Comparison of ENCODE assay signal across 8 mouse cellular contexts in genomic region chr2:167421330-167422149, GRCm38 (mm10). TPM values are rescaled to one million over a fixed set of nuclear protein-coding genes. Genes with fewer than 3 reads are reported as not detected.
A peak's percentile ranks its signal among the peaks of the same experiment; 100 is the strongest.
DNase-seq lines count a peak whose midpoint lies in the region; ATAC-seq and TF ChIP-seq lines count a peak whose summit lies in the region.

Gene Slc9a8, plus strand, starts transcription at chr2:167421712.

- H3K36me3 ChIP-seq in MEL (ENCODE audit: control insufficient read depth in 1 of 2, insufficient read depth in 2 of 2, low read length in 2 of 2) = peaks cover 5 to 33% of the 10 kb centered on the region in 2 experiments; a peak in 3 of 4 replicates
- H3K36me3 ChIP-seq in hindbrain, embryonic 10.5 days = peaks cover 30% of the 10 kb centered on the region
- peaks cover 15% of the 10 kb centered on the region; the same call in 1 of the 2 replicates for H3K36me3 ChIP-seq in lung, postnatal 0 days (ENCODE audit: insufficient read depth, low read length)

- peak within 1 kb of the TSS; percentile 79 for H3K4me2 ChIP-seq in lung, postnatal 0 days (replicated peaks; ENCODE audit: low read depth, low read length)

- peaks cover 5 to 17% of the 10 kb centered on the region in 2 experiments; a peak in 3 of 4 replicates for H3K4me1 ChIP-seq in MEL (ENCODE audit: control insufficient read depth in 1 of 2, insufficient read depth in 2 of 2, low read length in 2 of 2)
- peaks cover 32% of the 10 kb centered on the region for H3K4me1 ChIP-seq in hindbrain, embryonic 10.5 days (replicated peaks)
- H3K4me1 ChIP-seq in lung, postnatal 0 days (ENCODE audit: insufficient read depth, low read depth, low read length) = peaks cover 14% of the 10 kb centered on the region; the same call in 1 of the 2 replicates

- TF ChIP-seq RAD21 in MEL (IDR thresholded peaks at IDR 0.05; ENCODE audit: low read depth, low read length) = no peak

- TF ChIP-seq POLR2A in MEL (IDR thresholded peaks at IDR 0.05; ENCODE audit: control insufficient read depth in 1 of 2, insufficient read depth in 1 of 2, low read depth in 1 of 2, low read length in 2 of 2, poor library complexity in 1 of 2) = peak; percentile 72

- no peaks in the 10 kb centered on the region for H3K27me3 ChIP-seq in MEL (ENCODE audit: control insufficient read depth in 1 of 2, insufficient read depth in 2 of 2, low read length in 2 of 2)
- H3K27me3 ChIP-seq in hindbrain, embryonic 10.5 days (ENCODE audit: insufficient read depth, poor library complexity, severe bottlenecking) = no peaks in the 10 kb centered on the region
- H3K27me3 ChIP-seq in lung, postnatal 0 days (replicated peaks; ENCODE audit: insufficient read depth, low read length) = no peaks in the 10 kb centered on the region

- TF ChIP-seq CTCF in MEL (IDR thresholded peaks at IDR 0.05 in 2 of 3, conservative IDR thresholded peaks at IDR 0.05 in 1 of 3; ENCODE audit: control insufficient read depth in 1 of 3, insufficient read depth in 1 of 3, low read depth in 2 of 3, low read length in 3 of 3, poor library complexity in 1 of 3, severe bottlenecking in 1 of 3) = 0 out of 6 replicates have a peak, but pooled peaks of 1 of the 3 experiments have one; percentile 7
- peak; percentile 38 for TF ChIP-seq CTCF in lung, postnatal 0 days (IDR thresholded peaks at IDR 0.05)

- TF ChIP-seq EP300 in MEL (IDR thresholded peaks at IDR 0.05; ENCODE audit: low read depth in 1 of 2, low read length in 2 of 2) = no peak
- peak; percentile 86 for TF ChIP-seq EP300 in lung, postnatal 0 days (IDR thresholded peaks at IDR 0.05)

- H3K9ac ChIP-seq in MEL (ENCODE audit: control insufficient read depth, low read depth, low read length, poor library complexity, severe bottlenecking) = peak within 1 kb of the TSS; percentile 92
- peak within 1 kb of the TSS; percentile 89 for H3K9ac ChIP-seq in lung, postnatal 0 days (replicated peaks; ENCODE audit: low read depth)

- WGBS in hindbrain, embryonic 10.5 days = under 1% methylated on average over 66 of the region's 66 CpGs
- WGBS in lung, postnatal 0 days = 1% methylated on average over 62 of the region's 66 CpGs

- H3K4me3 ChIP-seq in MEL (ENCODE audit: control insufficient read depth in 1 of 2, insufficient read depth in 1 of 2, low read depth in 2 of 2, low read length in 2 of 2) = peak within 1 kb of the TSS; percentile 81 to 99
- peak within 1 kb of the TSS; percentile 76 for H3K4me3 ChIP-seq in hindbrain, embryonic 10.5 days
- peak within 1 kb of the TSS; percentile 85 for H3K4me3 ChIP-seq in lung, postnatal 0 days (ENCODE audit: low read depth, low read length)

- peak; percentile 94 for DNase-seq in MEL (ENCODE audit: low read depth, low spot score)
- DNase-seq in cerebellum, adult 8-10 months = peak; percentile 90
- peak; percentile 97 for DNase-seq in hindbrain, embryonic 10.5 days (ENCODE audit: low spot score)
- DNase-seq in layer of hippocampus, adult 9-11 months = peak; percentile 94
- DNase-seq in lung, postnatal 0 days (ENCODE audit: low spot score) = peak; percentile 98
- peak; percentile 91 for DNase-seq in ovary, postnatal 14 days (ENCODE audit: low spot score)
- DNase-seq in thymus, postnatal 14 days = peak; percentile 95

- H3K79me2 ChIP-seq in MEL (ENCODE audit: control insufficient read depth, insufficient read depth, low read length, poor library complexity) = peaks cover 28% of the 10 kb centered on the region

- peak within 1 kb of the TSS; percentile 75 for H3K27ac ChIP-seq in MEL (ENCODE audit: control insufficient read depth, low read depth, low read length)
- H3K27ac ChIP-seq in hindbrain, embryonic 10.5 days = peak within 1 kb of the TSS; percentile 99
- H3K27ac ChIP-seq in lung, postnatal 0 days (ENCODE audit: low read length) = peak within 1 kb of the TSS; percentile 98

- H3K9me3 ChIP-seq in MEL (replicated peaks; ENCODE audit: insufficient read depth, low read length) = no peaks in the 10 kb centered on the region
- H3K9me3 ChIP-seq in hindbrain, embryonic 10.5 days = peaks cover 4% of the 10 kb centered on the region; the same call in 1 of the 2 replicates
- no peaks in the 10 kb centered on the region for H3K9me3 ChIP-seq in lung, postnatal 0 days (ENCODE audit: low read length)

- peak; percentile 91 for ATAC-seq in frontal cortex, adult (ENCODE audit: low TSS enrichment)
- ATAC-seq in lung, postnatal 0 days = peak; percentile 98

TF ChIP-seq in MEL, 35 proteins besides CTCF, POLR2A, EP300 and RAD21:
- no peak; the same call in 1 of the 2 replicates for TF ChIP-seq KAT2A (conservative IDR thresholded peaks at IDR 0.05; ENCODE audit: low read depth, low read length)
- no peak for TF ChIP-seq POLR2AphosphoS5 (IDR thresholded peaks at IDR 0.05; ENCODE audit: borderline replicate concordance, low read depth, low read length)
- TF ChIP-seq ZKSCAN1 (IDR thresholded peaks at IDR 0.05; ENCODE audit: low read depth, low read length) = no peak
- TF ChIP-seq UBTF (IDR thresholded peaks at IDR 0.05; ENCODE audit: borderline replicate concordance, insufficient read depth, low read depth, low read length) = 0 out of 2 replicates have a peak, but pooled peaks have one; percentile 16
- TF ChIP-seq TBP (IDR thresholded peaks at IDR 0.05; ENCODE audit: low read depth, low read length) = peak; percentile 78
- TF ChIP-seq RCOR1 (IDR thresholded peaks at IDR 0.05; ENCODE audit: low read depth, low read length) = peak; percentile 53
- TF ChIP-seq ETS1 (IDR thresholded peaks at IDR 0.05; ENCODE audit: low read depth, low read length) = 0 out of 2 replicates have a peak, but pooled peaks have one; percentile 3
- TF ChIP-seq TAL1 (IDR thresholded peaks at IDR 0.05; ENCODE audit: low read length) = no peak
- no peak; the same call in 1 of the 2 replicates for TF ChIP-seq ZMIZ1 (IDR thresholded peaks at IDR 0.05; ENCODE audit: low read depth, low read length)
- TF ChIP-seq ZC3H11A (IDR thresholded peaks at IDR 0.05; ENCODE audit: low read depth, low read length) = no peak
- TF ChIP-seq MAZ (IDR thresholded peaks at IDR 0.05; ENCODE audit: low read depth, low read length) = peak; percentile 52; the same call in 1 of the 2 replicates
- TF ChIP-seq JUND (IDR thresholded peaks at IDR 0.05; ENCODE audit: low read depth, low read length) = no peak
- no peak for TF ChIP-seq MEF2A (IDR thresholded peaks at IDR 0.05; ENCODE audit: extremely low read depth, insufficient replicate concordance, low read depth, low read length, poor library complexity, severe bottlenecking)
- TF ChIP-seq MYC (IDR thresholded peaks at IDR 0.05; ENCODE audit: low read depth, low read length) = peak; percentile 58; the same call in 1 of the 2 replicates
- TF ChIP-seq NRF1 (IDR thresholded peaks at IDR 0.05; ENCODE audit: insufficient read depth, low read depth, low read length, poor library complexity, severe bottlenecking) = peak; percentile 32; the same call in 1 of the 2 replicates
- TF ChIP-seq MYB (IDR thresholded peaks at IDR 0.05; ENCODE audit: low read depth, low read length) = no peak
- no peak for TF ChIP-seq SMC3 (IDR thresholded peaks at IDR 0.05; ENCODE audit: low read depth, low read length)
- no peak for TF ChIP-seq CHD2 (IDR thresholded peaks at IDR 0.05; ENCODE audit: low read length)
- TF ChIP-seq SIN3A (IDR thresholded peaks at IDR 0.05; ENCODE audit: low read length) = peak; percentile 67; the same call in 1 of the 2 replicates
- TF ChIP-seq MAFK (IDR thresholded peaks at IDR 0.05; ENCODE audit: borderline replicate concordance, low read depth, low read length) = no peak
- no peak; the same call in 1 of the 2 replicates for TF ChIP-seq E2F4 (IDR thresholded peaks at IDR 0.05; ENCODE audit: borderline replicate concordance, low read depth, low read length)
- no peak for TF ChIP-seq USF2 (IDR thresholded peaks at IDR 0.05; ENCODE audit: borderline replicate concordance in 1 of 2, insufficient read depth in 1 of 2, low read depth in 1 of 2, low read length in 2 of 2)
- TF ChIP-seq HCFC1 (IDR thresholded peaks at IDR 0.05; ENCODE audit: low read depth, low read length) = peak; percentile 90
- no peak for TF ChIP-seq GATA1 (IDR thresholded peaks at IDR 0.05; ENCODE audit: low read depth, low read length)
- peak; percentile 93 for TF ChIP-seq ZNF384 (IDR thresholded peaks at IDR 0.05; ENCODE audit: low read depth, low read length)
- no peak for TF ChIP-seq USF1 (IDR thresholded peaks at IDR 0.05; ENCODE audit: low read depth, low read length)
- peak; percentile 91 for TF ChIP-seq ELF1 (IDR thresholded peaks at IDR 0.05; ENCODE audit: low read depth, low read length)
- TF ChIP-seq BHLHE40 (IDR thresholded peaks at IDR 0.05; ENCODE audit: borderline replicate concordance, low read depth, low read length) = no peak
- TF ChIP-seq MAX (IDR thresholded peaks at IDR 0.05; ENCODE audit: low read length) = peak; percentile 68
- no peak; the same call in 1 of the 2 replicates for TF ChIP-seq POLR2AphosphoS2 (IDR thresholded peaks at IDR 0.05; ENCODE audit: low read length)
- TF ChIP-seq GABPA (IDR thresholded peaks at IDR 0.05; ENCODE audit: low read depth, low read length) = no peak
- TF ChIP-seq MXI1 (IDR thresholded peaks at IDR 0.05; ENCODE audit: low read depth, low read length) = no peak; the same call in none of the 2 replicates
- peak; percentile 69 for TF ChIP-seq TCF12 (IDR thresholded peaks at IDR 0.05; ENCODE audit: low read depth, low read length)
- peak; percentile 80 for TF ChIP-seq NELFE (IDR thresholded peaks at IDR 0.05; ENCODE audit: low read depth, low read length)
- TF ChIP-seq CHD1 (IDR thresholded peaks at IDR 0.05; ENCODE audit: low read depth, low read length) = no peak

RNA-seq across cellular contexts. Expression of gene Slc9a8, which starts in this region (rescaled TPM):
- total RNA-seq in MEL (2012; rRNA removed) = 15.6 and 16.7 TPM in 2 replicates
- 10 to 100 TPM in 1 of 2 experiments, not detected in 1; 25.8 TPM for polyA plus RNA-seq in MEL (2012; ENCODE audit: insufficient read depth in 1 of 2, insufficient read length in 2 of 2, low read depth in 1 of 2, low replicate concordance in 2 of 2, missing spikeins in 1 of 2)
- 21.7 and 26.7 TPM in 2 replicates for polyA plus RNA-seq in hindbrain, embryonic 10.5 days (2016; fragmentation: Nextera tagmentation; extraction: Ambion mirVana)
- polyA plus RNA-seq in lung, postnatal 0 days (2015; fragmentation: Nextera tagmentation; extraction: Ambion mirVana) = 9.2 and 9.8 TPM in 2 replicates

Comparison
In these comparisons a context has a peak if more than half of its experiments do, and no peak if none do; other contexts are left out.
1. Peak in every context shown above with its lines: DNase-seq, ATAC-seq, H3K4me3 ChIP-seq and H3K27ac ChIP-seq.